Mouse (Mus musculus) bone marrow, adult 2 months (tissue): ENCODE measurements around the gene Cpb2.

Source experiments
- CTCF ChIP-seq: fragments of 200-500 bp; IDR thresholded peaks from 2 replicates; pipeline ENCODE4 v1.5.1; 2011; ENCODE audit warnings: low read length, control low read depth; ENCODE audit not compliant: control insufficient read depth, insufficient read depth
- POLR2A ChIP-seq: fragments of 200-500 bp; IDR thresholded peaks from 2 replicates; pipeline ENCODE4 v1.6.1; 2011; ENCODE audit warnings: low read depth, mild to moderate bottlenecking, control low read depth, low read length, borderline replicate concordance; ENCODE audit not compliant: control insufficient read depth

GRCm38 (mm10) chr14:75229834-75230233 is 12.3 kb upstream of the Cpb2 start:
- TF ChIP-seq CTCF (peak; percentile 47), POLR2A (no peak)
